Comparison of ENCODE assay signal across 8 mouse cellular contexts in genomic region chr10:59942281-59942846, GRCm38 (mm10). TPM values are rescaled to one million over a fixed set of nuclear protein-coding genes. Genes with fewer than 3 reads are reported as not detected.
DNase-seq lines count a peak whose midpoint lies in the region; ATAC-seq lines count a peak whose summit lies in the region.

No protein-coding gene starts in this region.

- H3K36me3 ChIP-seq in heart, embryonic 14.5 days (ENCODE audit: control insufficient read depth, insufficient read depth, low read length), result no peaks in the 10 kb centered on the region
- H3K36me3 ChIP-seq in intestine, embryonic 14.5 days (ENCODE audit: control insufficient read depth, insufficient read depth, low read length), result no peaks in the 10 kb centered on the region
- H3K36me3 ChIP-seq in neural tube, embryonic 13.5 days, result no peaks in the 10 kb centered on the region

- peak overlapping the region; percentile 63 for H3K9ac ChIP-seq in heart, embryonic 14.5 days (ENCODE audit: low read length)
- H3K9ac ChIP-seq in intestine, embryonic 14.5 days (ENCODE audit: low read length), result peak overlapping the region; percentile 27; the same call in 1 of the 2 replicates
- peak overlapping the region; percentile 68 for H3K9ac ChIP-seq in neural tube, embryonic 13.5 days

- H3K4me1 ChIP-seq in heart, embryonic 14.5 days (ENCODE audit: control insufficient read depth in 2 of 2, insufficient read depth in 2 of 2, low read length in 2 of 2), result peaks cover 10 to 16% of the 10 kb centered on the region in 2 experiments
- peaks cover 12% of the 10 kb centered on the region for H3K4me1 ChIP-seq in intestine, embryonic 14.5 days (replicated peaks; ENCODE audit: control insufficient read depth, insufficient read depth, low read length)
- peaks cover 19% of the 10 kb centered on the region for H3K4me1 ChIP-seq in neural tube, embryonic 13.5 days (replicated peaks)

- H3K4me2 ChIP-seq in heart, embryonic 14.5 days (ENCODE audit: low read length), result peak overlapping the region; percentile 72
- peak overlapping the region; percentile 43 for H3K4me2 ChIP-seq in intestine, embryonic 14.5 days (ENCODE audit: low read length)
- peak overlapping the region; percentile 51 for H3K4me2 ChIP-seq in neural tube, embryonic 13.5 days

- H3K9me3 ChIP-seq in heart, embryonic 14.5 days (ENCODE audit: control insufficient read depth, low read length), result no peaks in the 10 kb centered on the region
- no peaks in the 10 kb centered on the region for H3K9me3 ChIP-seq in intestine, embryonic 14.5 days (ENCODE audit: control insufficient read depth, low read length)
- no peaks in the 10 kb centered on the region for H3K9me3 ChIP-seq in neural tube, embryonic 13.5 days

- no peak for DNase-seq in heart, adult 8-10 months (ENCODE audit: low spot score)
- peak; percentile 38 for DNase-seq in CD4-positive helper T cell, adult 2 months (ENCODE audit: low read depth, low spot score)
- DNase-seq in cerebellum, postnatal 14 days, result peak; percentile 58 to 72
- no peak for DNase-seq in intestine, embryonic 14.5 days (ENCODE audit: low spot score)
- no peak for DNase-seq in urinary bladder, postnatal 36 days (ENCODE audit: low spot score in 2 of 2)
- no peak for DNase-seq in spleen, adult 18-20 months

- 43% methylated on average over 21 of the region's 21 CpGs for WGBS in heart, embryonic 14.5 days
- 41% methylated on average over 21 of the region's 21 CpGs for WGBS in intestine, embryonic 14.5 days
- WGBS in neural tube, embryonic 13.5 days, result 58% methylated on average over 21 of the region's 21 CpGs

- peak overlapping the region; percentile 74 to 81; a peak in 1 of 4 replicates for H3K27ac ChIP-seq in heart, embryonic 14.5 days (replicated peaks in 1 of 2; ENCODE audit: control insufficient read depth in 1 of 2, insufficient read depth in 1 of 2, low read depth in 2 of 2, low read length in 2 of 2)
- H3K27ac ChIP-seq in intestine, embryonic 14.5 days (ENCODE audit: low read depth), result no peak overlapping the region
- peak overlapping the region; percentile 64 for H3K27ac ChIP-seq in neural tube, embryonic 13.5 days (replicated peaks)

- H3K27me3 ChIP-seq in heart, embryonic 14.5 days (ENCODE audit: control insufficient read depth, insufficient read depth, low read length), result no peaks in the 10 kb centered on the region
- no peaks in the 10 kb centered on the region for H3K27me3 ChIP-seq in intestine, embryonic 14.5 days (replicated peaks; ENCODE audit: control insufficient read depth, insufficient read depth, low read length)
- H3K27me3 ChIP-seq in neural tube, embryonic 13.5 days, result no peaks in the 10 kb centered on the region

- ATAC-seq in heart, embryonic 14.5 days (ENCODE audit: insufficient number of reproducible peaks, insufficient read depth, low FRiP score, low read depth), result no peak
- ATAC-seq in intestine, embryonic 14.5 days (replicated peaks; ENCODE audit: low FRiP score, low TSS enrichment, low read depth), result no peak
- peak; percentile 34; the same call in 1 of the 2 replicates for ATAC-seq in neural tube, embryonic 13.5 days (ENCODE audit: low read depth)

- peak overlapping the region; percentile 30 to 31; a peak in 3 of 4 replicates for H3K4me3 ChIP-seq in heart, embryonic 14.5 days (ENCODE audit: control insufficient read depth in 1 of 2, insufficient read depth in 1 of 2, low read depth in 1 of 2, low read length in 2 of 2)
- 0 out of 2 replicates have a peak overlapping the region, but pooled peaks have one; percentile 0 for H3K4me3 ChIP-seq in intestine, embryonic 14.5 days (ENCODE audit: low read depth, low read length)
- H3K4me3 ChIP-seq in neural tube, embryonic 13.5 days, result peak overlapping the region; percentile 20

RNA-seq across cellular contexts. Expression of gene Ddit4, which starts 9.3 kb away (rescaled TPM):
- polyA plus RNA-seq in heart, embryonic 14.5 days (2014; fragmentation: Nextera tagmentation; extraction: Ambion mirVana), result 0.70 and 2.4 TPM in 2 replicates
- 10 to 100 TPM; 22.1 to 74.4 (median 55.6) TPM for total RNA-seq in heart, adult 8-10 months (2022)
- polyA plus RNA-seq in intestine, embryonic 14.5 days (2014; fragmentation: Nextera tagmentation; extraction: Ambion mirVana), result 2.0 and 3.0 TPM in 2 replicates
- polyA plus RNA-seq in neural tube, embryonic 13.5 days (2015; fragmentation: Nextera tagmentation; extraction: Ambion mirVana), result 72.8 and 78.2 TPM in 2 replicates

Comparison
In these comparisons a context has a peak if more than half of its experiments do, and no peak if none do; other contexts are left out.
1. DNase-seq: peak in CD4-positive helper T cell, adult 2 months (single experiment) and cerebellum, postnatal 14 days (2 of 2); none in heart, adult 8-10 months (single experiment), intestine, embryonic 14.5 days (single experiment), urinary bladder, postnatal 36 days (0 of 2) and spleen, adult 18-20 months (0 of 2).
2. RNA of gene Ddit4, which starts 9.3 kb away (polyA plus RNA-seq): 72.8 to 78.2 TPM in neural tube, embryonic 13.5 days; 2.0 to 3.0 TPM in intestine, embryonic 14.5 days and 0.70 to 2.4 TPM in heart, embryonic 14.5 days; every median in the first group is over 10 times any median in the second.
3. Peak in every context shown above with its lines, with median percentiles within 50 percentile points of each other: H3K4me2 ChIP-seq, H3K4me3 ChIP-seq and H3K9ac ChIP-seq.